Mouse (Mus musculus) CH12.LX (cell line): ENCODE measurements around the gene Armc6. TPM values are rescaled to one million over a fixed set of nuclear protein-coding genes. Genes with fewer than 3 reads are reported as not detected.

Experiments
- DNase-seq: peaks from one replicate; pipeline ENCODE4 v3.0.0-alpha.2; 2013; ENCODE audit errors: extremely low read depth
- H3K27ac ChIP-seq: 2 replicates; pipeline ENCODE4 v1.5.1; 2012; ENCODE audit warnings: low read depth, mild to moderate bottlenecking, control low read depth, moderate library complexity; ENCODE audit not compliant: insufficient read depth
- H3K27me3 ChIP-seq: replicated peaks from 2 replicates; pipeline ENCODE3; 2012; ENCODE audit warnings: inconsistent platforms
- H3K36me3 ChIP-seq, 2 experiments: replicated peaks in 1 of 2; 2 replicates each; pipeline versions ENCODE3 to v1.6.1; 2012; ENCODE audit warnings: inconsistent platforms in 1 of 2, low read length in 1 of 2, mild to moderate bottlenecking in 1 of 2, mixed read lengths in 1 of 2, moderate library complexity in 1 of 2; ENCODE audit not compliant: control insufficient read depth in 1 of 2, insufficient read depth in 1 of 2
- H3K4me1 ChIP-seq, 2 experiments: 2 replicates each; pipeline ENCODE4 v1.6.1; 2012; ENCODE audit warnings: inconsistent platforms in 1 of 2, moderate library complexity in 1 of 2; ENCODE audit not compliant: insufficient read depth in 2 of 2, control insufficient read depth in 1 of 2
- H3K4me2 ChIP-seq: 2 replicates; pipeline ENCODE4 v1.6.1; 2012; ENCODE audit warnings: low read depth, mild to moderate bottlenecking, control low read depth; ENCODE audit not compliant: poor library complexity, insufficient read depth, severe bottlenecking
- H3K4me3 ChIP-seq, 3 experiments: fragments of 150-350 bp in 1 of 3; sonication (generic) in 1 of 3; replicated peaks in 1 of 3; 2 replicates each; pipeline versions ENCODE3 to v1.5.1; 2011 to 2012; ENCODE audit warnings: low read depth in 2 of 3, low read length in 2 of 3, mild to moderate bottlenecking in 2 of 3, moderate library complexity in 2 of 3, control low read depth in 1 of 3, improper control_type of control experiment in 1 of 3, inconsistent platforms in 1 of 3, mixed read lengths in 1 of 3; ENCODE audit not compliant: poor library complexity in 1 of 3
- H3K79me2 ChIP-seq: replicated peaks from 2 replicates; pipeline ENCODE4 v1.6.1; 2012; ENCODE audit warnings: mild to moderate bottlenecking, moderate library complexity; ENCODE audit not compliant: control insufficient read depth, poor library complexity, insufficient read depth, severe bottlenecking; ENCODE audit errors: extremely low read depth
- H3K9ac ChIP-seq: 2 replicates; pipeline ENCODE4 v1.6.1; 2012; ENCODE audit warnings: low read depth, mild to moderate bottlenecking, control low read depth, moderate library complexity; ENCODE audit not compliant: insufficient read depth
- H3K9me3 ChIP-seq: replicated peaks from 2 replicates; pipeline ENCODE3; 2012; ENCODE audit warnings: low read length, inconsistent platforms, mixed read lengths
- CTCF ChIP-seq, 2 experiments: IDR thresholded peaks in 1 of 2; conservative IDR thresholded peaks in 1 of 2; 2 replicates each; pipeline ENCODE4 v1.5.1; 2011 to 2012; ENCODE audit warnings: low read depth in 2 of 2, low read length in 2 of 2, improper control_type of control experiment in 1 of 2, inconsistent platforms in 1 of 2, mild to moderate bottlenecking in 1 of 2, moderate library complexity in 1 of 2
- E2F4 ChIP-seq: IDR thresholded peaks from 2 replicates; pipeline ENCODE4 v1.6.1; 2011; ENCODE audit warnings: low read depth, low read length, improper control_type of control experiment; ENCODE audit not compliant: insufficient replicate concordance
- EP300 ChIP-seq: IDR thresholded peaks from 2 replicates; pipeline ENCODE4 v1.6.1; 2011; ENCODE audit warnings: low read length, improper control_type of control experiment
- HCFC1 ChIP-seq: IDR thresholded peaks from 2 replicates; pipeline ENCODE4 v1.6.1; 2012; ENCODE audit warnings: low read depth, mild to moderate bottlenecking, inconsistent platforms, low read length, improper control_type of control experiment
- JUN ChIP-seq: IDR thresholded peaks from 2 replicates; pipeline ENCODE4 v1.6.1; 2011; ENCODE audit warnings: low read depth, mild to moderate bottlenecking, low read length, improper control_type of control experiment, moderate library complexity; ENCODE audit not compliant: insufficient read depth
- MAFK ChIP-seq: IDR thresholded peaks from 2 replicates; pipeline ENCODE4 v1.6.1; 2011; ENCODE audit warnings: low read length, improper control_type of control experiment; ENCODE audit not compliant: insufficient replicate concordance
- MAX ChIP-seq: IDR thresholded peaks from 2 replicates; pipeline ENCODE4 v1.6.1; 2011; ENCODE audit warnings: low read length, improper control_type of control experiment
- MAZ ChIP-seq: IDR thresholded peaks from 2 replicates; pipeline ENCODE4 v1.6.1; 2012; ENCODE audit warnings: low read depth, mild to moderate bottlenecking, inconsistent platforms, low read length, improper control_type of control experiment, moderate library complexity
- POLR2A ChIP-seq: IDR thresholded peaks from 2 replicates; pipeline ENCODE4 v1.6.1; 2011; ENCODE audit warnings: low read depth, mild to moderate bottlenecking, improper control_type of control experiment, low read length
- POLR2AphosphoS2 ChIP-seq: IDR thresholded peaks from 2 replicates; pipeline ENCODE4 v1.6.1; 2011; ENCODE audit warnings: low read depth, low read length, improper control_type of control experiment
- RAD21 ChIP-seq: IDR thresholded peaks from 2 replicates; pipeline ENCODE4 v1.6.1; 2011; ENCODE audit warnings: low read depth, mild to moderate bottlenecking, low read length, improper control_type of control experiment, moderate library complexity
- RCOR1 ChIP-seq: conservative IDR thresholded peaks from 2 replicates; pipeline ENCODE4 v1.6.1; 2012; ENCODE audit warnings: low read depth, mild to moderate bottlenecking, inconsistent platforms, low read length, improper control_type of control experiment
- SMC3 ChIP-seq: IDR thresholded peaks from 2 replicates; pipeline ENCODE4 v1.6.1; 2011; ENCODE audit warnings: low read depth, low read length, improper control_type of control experiment
- TBP ChIP-seq: conservative IDR thresholded peaks from 2 replicates; pipeline ENCODE4 v1.6.1; 2011; ENCODE audit warnings: low read depth, low read length, improper control_type of control experiment
- UBTF ChIP-seq: IDR thresholded peaks from 2 replicates; pipeline ENCODE4 v1.6.1; 2012; ENCODE audit warnings: low read depth, mild to moderate bottlenecking, inconsistent platforms, low read length, improper control_type of control experiment, moderate library complexity
- USF1 ChIP-seq: IDR thresholded peaks from 2 replicates; pipeline ENCODE4 v1.6.1; 2014; ENCODE audit warnings: low read depth, mild to moderate bottlenecking, inconsistent platforms, low read length, improper control_type of control experiment
- USF2 ChIP-seq: conservative IDR thresholded peaks from 2 replicates; pipeline ENCODE4 v1.6.1; 2011; ENCODE audit warnings: low read depth, low read length, improper control_type of control experiment
- ZMIZ1 ChIP-seq: IDR thresholded peaks from 2 replicates; pipeline ENCODE4 v1.6.1; 2012; ENCODE audit warnings: low read depth, mild to moderate bottlenecking, inconsistent platforms, low read length, improper control_type of control experiment
- ZNF384 ChIP-seq: IDR thresholded peaks from 2 replicates; pipeline ENCODE4 v1.6.1; 2012; ENCODE audit warnings: low read depth, low read length, improper control_type of control experiment, inconsistent platforms
- dilution Hi-C: fragments of 300-500 bp; cut with MboI; formaldehyde crosslinking; loops from 2 replicates; pipeline ENCODE4 v1.14.3; 2020; ENCODE audit warnings: low sequenced_read_pairs; ENCODE audit not compliant: extremely low pct_unique_long_range_greater_than_20kb, extremely low pct_ligation_motif_present
- in situ Hi-C: fragments of 300-500 bp; cut with MboI; formaldehyde crosslinking; loops from 3 replicates; pipeline ENCODE4 v1.14.3; 2019; ENCODE audit warnings: low sequenced_read_pairs, low pct_ligation_motif_present, low pct_unique_long_range_greater_than_20kb, mixed read lengths
- polyA plus RNA-seq: library from polyadenylated mRNA; unstranded; fragments of >175 nt; gene quantifications from 2 replicates; pipeline ENCODE4 v1.2.1, GENCODE M21; 2012; ENCODE audit warnings: low read depth; ENCODE audit not compliant: insufficient read length
- total RNA-seq, 2 experiments: library from RNA; depleted of rRNA; stranded (reverse); fragments of 300-350 nt in 1 of 2; fragments of >200 nt in 1 of 2; gene quantifications; 2 replicates each; pipeline ENCODE4 v1.2.3; 2012 to 2014

The Armc6 gene
- total and polyA plus RNA-seq, 3 experiments = 20.0 to 31.1 (median 23.7) TPM

- H3K4me3 ChIP-seq = no peak overlapping the region
- no peaks in the 10 kb centered on the region for H3K79me2 ChIP-seq
- no peak overlapping the region for H3K4me2 ChIP-seq
- H3K27ac ChIP-seq = no peak overlapping the region
- no peaks in the 10 kb centered on the region for H3K27me3 ChIP-seq
- no peaks in the 10 kb centered on the region for H3K36me3 ChIP-seq
- H3K9me3 ChIP-seq = peaks cover 5% of the 10 kb centered on the region
- peaks cover 16 to 17% of the 10 kb centered on the region in 2 experiments for H3K4me1 ChIP-seq
- TF ChIP-seq HCFC1 (no peak), E2F4 (no peak), ZNF384 (no peak), USF2 (no peak), MAZ (no peak), POLR2AphosphoS2 (no peak), SMC3 (no peak), CTCF (conservative IDR thresholded peaks at IDR 0.05 in 1 of 2, IDR thresholded peaks at IDR 0.05 in 1 of 2; ENCODE audit: low read depth in 2 of 2, low read length in 2 of 2) (no peak), USF1 (no peak), RAD21 (no peak), JUN (no peak), ZMIZ1 (no peak), MAFK (no peak), RCOR1 (no peak), EP300 (no peak), TBP (no peak)
- in situ Hi-C loops (no loop called here), dilution Hi-C loops (no loop called here)
- no peak overlapping the region for H3K9ac ChIP-seq
- DNase-seq = no peak
These were observed 43.9 kb upstream of the Armc6 start for GRCm38 (mm10) chr8:70278175-70278574.

GRCm38 (mm10) chr8:70276476-70276875 lies 42.2 kb upstream of the Armc6 start:
- H3K4me1 ChIP-seq = peaks cover 22 to 25% of the 10 kb centered on the region in 2 experiments
- no peak for DNase-seq
- TF ChIP-seq POLR2A = no peak
- no peak for TF ChIP-seq MAX
- TF ChIP-seq RCOR1 = no peak
- no peak for TF ChIP-seq RAD21
- TF ChIP-seq UBTF = no peak

More at GRCm38 (mm10) chr8:70276476-70276875, 42.2 kb upstream of the Armc6 start:
- H3K4me3 ChIP-seq = no peak overlapping the region
- no peaks in the 10 kb centered on the region for H3K27me3 ChIP-seq
- no peaks in the 10 kb centered on the region for H3K36me3 ChIP-seq
- H3K9ac ChIP-seq = no peak overlapping the region
- no peak overlapping the region for H3K27ac ChIP-seq
- dilution Hi-C loops = no loop called here
- peaks cover 5% of the 10 kb centered on the region for H3K9me3 ChIP-seq
- no peaks in the 10 kb centered on the region for H3K79me2 ChIP-seq
- no peak overlapping the region for H3K4me2 ChIP-seq
- in situ Hi-C loops = no loop called here
